Mouse (Mus musculus): ENCODE measurements at regions not wholly inside any gene's neighbourhood (a gene's known extent, or its start where the extent isn't known, plus 50 kb on each side); places are given as distances from the start of the nearest gene placed in this dataset.

- TF ChIP-seq CTCF (IDR thresholded peaks at IDR 0.05; ENCODE audit: low read depth): no peak
- TF ChIP-seq EP300 (IDR thresholded peaks at IDR 0.05; ENCODE audit: low read depth): no peak
These were observed 469.2 kb downstream of the Epha7 start for GRCm38 (mm10) chr4:29282169-29282568.

Measured in liver, embryonic 14.5 days (tissue).